Mouse (Mus musculus) induced T-regulatory cell, adult 2 months (primary cell): ENCODE results near the gene Sim1.

Experiments
- DNase-seq: peaks from one replicate; pipeline ENCODE4 v3.0.0-alpha.2; 2012; ENCODE audit warnings: low read depth

Gene Sim1

GRCm38 (mm10) chr10:50901601-50902475, 7.3 kb downstream of the Sim1 start:
- peak; percentile 6 for DNase-seq

- peak; percentile 8 for DNase-seq
Observed at GRCm38 (mm10) chr10:50902741-50903715, 8.5 kb downstream of the Sim1 start.

DNA sequence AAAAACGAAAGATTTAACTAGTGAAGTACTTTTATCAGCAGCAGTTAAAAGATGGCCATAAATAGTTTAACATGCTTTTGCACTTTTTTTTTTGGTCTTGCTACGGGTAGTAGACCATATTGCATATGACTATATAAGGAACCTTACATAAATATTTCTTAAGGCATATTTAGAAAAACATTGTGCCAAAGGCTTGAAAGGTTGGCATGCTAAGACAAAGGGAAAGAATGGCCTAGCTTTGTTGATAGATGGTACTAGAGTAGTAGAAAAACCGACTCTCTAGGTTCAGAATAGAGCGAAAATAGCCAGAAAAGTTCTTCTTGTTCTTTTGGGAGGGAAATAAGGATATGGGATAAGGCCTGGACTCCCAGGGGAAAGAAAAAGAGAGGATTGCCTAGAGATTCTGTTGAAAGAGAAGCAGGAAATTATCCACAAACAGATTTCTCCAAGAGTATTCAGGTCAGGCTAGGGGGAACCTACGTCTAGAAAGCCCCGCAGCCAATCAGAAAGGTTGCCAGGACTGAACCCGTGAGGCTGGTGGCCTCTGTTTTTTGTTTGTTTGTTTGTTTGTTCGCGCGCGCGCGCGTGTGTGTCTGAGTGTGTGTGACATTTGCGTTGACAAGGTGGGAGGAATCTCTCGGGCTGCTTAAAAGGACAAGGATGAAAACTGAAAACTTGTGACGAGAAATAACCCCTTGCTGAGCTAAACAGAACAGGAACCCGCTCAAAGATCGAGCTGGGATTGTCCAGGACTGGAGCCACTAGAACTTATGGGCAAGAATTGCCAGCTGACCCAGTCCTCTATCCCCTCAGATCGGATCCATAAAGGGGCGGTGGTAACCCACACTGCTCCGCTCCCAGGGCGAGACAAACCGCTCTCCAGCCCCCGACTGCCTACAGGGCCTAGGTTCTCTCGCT, 9.6 kb downstream of the Sim1 start:
- no peak for DNase-seq

GRCm38 (mm10) chr10:50904764-50905701, 10.5 kb downstream of the Sim1 start:
- no peak for DNase-seq

DNA sequence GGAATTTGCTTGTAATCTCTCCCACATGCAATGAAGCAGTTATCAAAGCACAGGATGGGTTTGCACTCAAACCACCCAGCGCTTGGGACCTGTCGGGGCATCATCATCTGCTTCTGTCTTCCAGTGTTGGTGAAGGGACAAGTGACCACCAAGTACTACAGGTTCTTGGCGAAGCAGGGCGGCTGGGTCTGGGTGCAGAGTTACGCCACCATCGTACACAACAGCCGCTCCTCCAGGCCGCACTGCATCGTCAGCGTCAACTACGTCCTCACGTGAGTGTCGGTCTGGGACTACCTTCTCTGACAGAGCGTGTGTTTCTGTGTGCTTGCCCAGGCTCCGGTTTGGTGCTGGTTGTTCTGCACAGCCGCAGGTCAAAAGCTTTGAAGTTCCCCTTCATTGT, 15.8 kb downstream of the Sim1 start:
- DNase-seq: no peak

DNA sequence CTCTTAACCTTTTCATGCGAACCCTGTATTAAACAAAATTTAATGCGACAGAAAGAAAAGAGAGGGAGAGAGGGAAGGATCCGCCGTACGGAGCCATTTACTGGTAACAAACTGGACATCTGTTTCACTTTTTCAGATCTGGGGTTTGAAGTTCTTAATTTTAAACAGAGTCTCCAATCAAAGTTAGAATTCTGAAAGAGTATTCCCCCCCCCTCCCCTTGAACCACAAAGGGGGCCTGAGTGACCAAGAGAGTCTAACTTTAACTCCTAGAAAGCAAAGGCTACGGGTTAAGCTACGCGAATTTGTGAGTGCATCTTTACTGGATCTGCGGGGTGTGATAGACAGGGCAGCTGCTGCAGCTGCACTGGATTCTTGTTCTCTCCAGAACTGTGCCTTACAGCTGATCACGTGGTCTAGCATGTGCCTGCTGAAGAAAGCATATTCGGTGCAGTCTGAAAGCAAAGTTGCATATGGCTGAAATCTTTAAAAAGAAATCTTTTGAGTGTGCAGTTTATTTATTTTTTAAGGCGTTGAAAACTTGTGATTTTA, 16.4 kb downstream of the Sim1 start:
- no peak for DNase-seq

DNA sequence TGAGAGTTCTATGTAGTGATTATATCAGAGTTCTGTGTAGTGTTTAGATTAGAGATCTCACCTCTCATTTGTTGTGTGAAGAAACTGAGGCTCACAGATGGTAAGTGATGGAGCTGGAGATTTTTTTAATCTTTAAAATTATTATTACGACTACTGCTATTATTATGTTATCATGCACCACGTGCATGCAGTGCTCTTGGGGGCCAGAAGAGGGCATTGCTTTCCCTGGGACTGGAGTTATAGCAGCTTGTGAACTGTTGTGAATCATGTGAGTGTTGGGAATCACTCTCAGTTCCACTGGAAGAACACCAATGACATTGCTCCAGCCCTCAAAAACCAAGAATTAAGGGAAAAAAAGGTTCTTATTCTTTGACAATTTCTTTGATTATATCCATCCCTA, 21.1 kb downstream of the Sim1 start:
- no peak for DNase-seq

- DNase-seq: no peak
Observed at GRCm38 (mm10) chr10:50929281-50929680, 34.7 kb downstream of the Sim1 start.

DNA sequence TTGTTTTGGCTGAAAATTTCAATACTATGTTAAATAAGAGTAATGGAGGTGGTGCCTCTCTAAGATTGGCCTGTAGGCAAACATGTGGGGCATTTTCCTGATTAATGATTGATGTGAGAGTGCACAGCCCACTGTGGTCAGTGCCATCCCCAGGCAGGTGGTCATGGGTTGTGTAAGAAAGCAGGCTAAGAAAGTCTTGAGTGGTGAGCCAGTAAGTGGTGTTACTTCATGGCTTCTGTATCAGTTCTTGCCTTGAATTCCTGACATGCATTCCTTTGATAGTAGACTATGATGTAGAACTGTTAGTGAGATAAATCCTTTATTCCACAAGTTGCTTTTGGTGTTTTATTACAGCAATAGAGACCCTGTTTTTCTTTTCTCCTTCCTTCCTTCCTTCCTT, 41.1 kb downstream of the Sim1 start:
- no peak for DNase-seq

GRCm38 (mm10) chr10:50973625-50974024, 79.1 kb downstream of the Sim1 start:
- DNase-seq: no peak

DNA sequence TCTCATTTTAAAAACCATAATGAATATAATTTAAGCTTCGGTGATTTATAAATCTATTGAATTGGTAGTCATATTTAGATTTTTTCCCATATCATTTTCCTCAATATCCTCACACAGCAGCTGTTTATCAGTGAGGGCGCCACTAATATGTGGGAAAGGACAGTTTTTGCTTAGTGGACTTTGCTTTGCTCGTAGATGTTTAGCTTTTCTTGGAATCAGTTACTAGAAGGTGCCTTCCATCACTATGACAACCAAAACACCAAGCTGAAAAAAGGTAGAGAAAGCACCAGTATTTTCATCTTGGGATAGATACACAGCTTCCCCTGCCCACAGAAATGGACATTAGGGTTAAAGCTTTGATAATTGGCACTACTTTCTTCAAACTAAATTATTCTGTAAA, 87.3 kb downstream of the Sim1 start:
- DNase-seq: no peak

DNA sequence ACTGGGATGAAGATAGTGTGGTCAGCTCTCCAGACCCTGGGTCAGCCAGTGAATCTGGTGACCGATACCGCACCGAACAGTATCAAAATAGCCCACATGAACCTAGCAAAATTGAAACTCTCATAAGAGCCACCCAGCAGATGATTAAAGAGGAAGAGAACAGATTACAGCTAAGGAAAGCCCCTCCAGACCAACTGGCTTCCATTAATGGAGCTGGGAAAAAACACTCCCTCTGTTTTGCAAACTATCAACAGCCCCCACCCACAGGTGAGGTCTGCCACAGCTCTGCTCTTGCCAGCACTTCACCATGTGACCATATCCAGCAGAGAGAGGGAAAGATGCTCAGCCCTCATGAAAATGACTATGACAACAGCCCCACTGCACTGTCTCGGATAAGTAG, 89.1 kb downstream of the Sim1 start:
- no peak for DNase-seq

- DNase-seq: no peak
Observed at GRCm38 (mm10) chr10:51007798-51008197, 113.2 kb downstream of the Sim1 start.

- no peak for DNase-seq
Observed at GRCm38 (mm10) chr10:51011391-51012150, 117.0 kb downstream of the Sim1 start.

DNA sequence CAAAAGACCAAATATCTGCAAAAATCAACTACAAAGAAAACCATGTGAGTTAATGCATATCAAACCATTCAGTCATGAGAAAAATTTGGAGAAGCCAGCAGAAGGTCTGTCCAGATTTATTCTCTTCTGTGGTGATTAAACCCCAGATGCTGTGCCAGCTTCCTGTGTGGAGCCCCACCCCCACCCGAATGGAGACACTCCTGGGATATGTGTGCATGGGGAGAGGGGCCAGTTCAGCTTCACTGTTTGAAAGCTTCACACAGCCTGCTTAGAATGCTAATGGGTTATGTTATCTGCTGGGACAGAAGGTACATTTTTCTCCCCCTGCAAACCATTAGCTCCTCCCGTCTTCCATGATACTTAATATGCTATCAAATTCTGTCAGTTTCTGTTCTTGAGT, 120.3 kb downstream of the Sim1 start:
- DNase-seq: no peak

DNA sequence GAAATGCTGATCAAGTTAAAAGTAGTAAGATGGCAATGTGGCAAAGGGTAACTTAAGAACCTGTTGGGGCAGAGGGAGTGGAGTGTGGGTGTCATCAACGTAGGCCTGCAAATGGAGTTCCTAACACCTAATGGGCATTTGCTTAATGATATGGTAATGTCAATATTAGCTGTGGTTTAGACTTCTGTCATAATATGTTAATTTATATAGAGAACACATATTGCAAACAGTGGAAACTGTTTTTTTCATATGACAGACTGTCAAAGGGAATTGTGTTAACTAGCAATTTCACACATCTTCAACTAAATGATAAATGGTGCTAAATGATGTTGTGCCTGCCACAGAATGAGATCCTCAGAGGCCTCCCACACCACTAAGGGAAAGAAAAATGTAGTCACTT, 120.8 kb downstream of the Sim1 start:
- DNase-seq: no peak

- DNase-seq: no peak
Observed at GRCm38 (mm10) chr10:51023308-51024279, 129.0 kb downstream of the Sim1 start.
